Comparison of ENCODE assay signal across 30 mouse cellular contexts in the genomic region with DNA sequence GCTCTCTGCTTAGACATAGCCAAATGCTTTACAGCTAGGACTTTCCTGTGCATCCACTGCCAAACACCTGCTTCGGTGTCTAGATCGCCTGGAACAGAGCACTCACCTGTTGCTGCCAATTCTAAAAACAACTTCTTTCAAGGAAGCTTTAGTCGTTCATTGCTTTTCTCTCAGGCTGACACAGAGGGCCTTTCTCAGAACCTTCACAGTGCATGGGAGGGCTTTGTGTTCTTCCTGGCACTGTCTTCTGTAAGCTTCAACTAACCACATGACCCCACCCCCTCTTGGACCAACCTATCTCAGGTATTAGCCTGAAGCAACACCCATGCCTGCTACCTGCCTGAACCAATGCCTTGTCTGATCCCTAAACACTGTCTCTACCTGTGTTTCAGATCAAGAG. TPM values are rescaled to one million over a fixed set of nuclear protein-coding genes. Genes with fewer than 3 reads are reported as not detected.
DNase-seq lines count a peak whose midpoint lies in the region; ATAC-seq lines count a peak whose summit lies in the region.
"Had no signal": no experiment of that assay in that cellular context is flagged by ENCODE, and none has a peak within 500 bp of the region (broad histone marks: within the 10 kb centered on the region; RNA-seq: fewer than 3 reads in every experiment).

No protein-coding gene starts in this region.

- peak overlapping the region; percentile 13; the same call in 1 of the 2 replicates for H3K27ac ChIP-seq in embryonic facial prominence, embryonic 14.5 days (replicated peaks; ENCODE audit: low read depth, low read length)
- H3K27ac ChIP-seq: embryonic facial prominence, embryonic 12.5 days; gastrocnemius, adult 2 months; heart, embryonic 15.5 days; hindbrain, embryonic 14.5 days; hindbrain, postnatal 0 days had no signal

- DNase-seq in heart, adult 11 months, result peak; percentile 74
- DNase-seq in heart, postnatal 36 days, result no peak
- peak; percentile 25 for DNase-seq in R1 (ENCODE audit: low read depth, low spot score)
- DNase-seq in embryonic facial prominence, embryonic 14.5 days (ENCODE audit: low spot score), result peak; percentile 56
- DNase-seq in ovary, postnatal 14 days (ENCODE audit: low spot score), result no peak
- no peak for DNase-seq in left cerebral cortex, adult 8-10 months (ENCODE audit: low spot score in 2 of 2)
- DNase-seq: adrenal gland, adult 8-10 months; adrenal gland, postnatal 25 days; B cell, adult 2 months; cerebellum, adult 11-12 months; cerebellum, adult 8-10 months; cerebellum, postnatal 14 days; forebrain, postnatal 0 days; gastrocnemius, adult 2 months; gastrocnemius, postnatal 14 days; heart, adult 18-20 months; heart, postnatal 10 days; heart, postnatal 4 days; kidney, adult 11 months had no signal

- no peaks in the 10 kb centered on the region for H3K27me3 ChIP-seq in embryonic facial prominence, embryonic 14.5 days (replicated peaks; ENCODE audit: control insufficient read depth, insufficient read depth, low read length)
- H3K27me3 ChIP-seq: CH12.LX; embryonic facial prominence, embryonic 12.5 days; heart, embryonic 12.5 days; heart, embryonic 15.5 days; Patski had no signal

- peak; percentile 68 for ATAC-seq in embryonic facial prominence, embryonic 14.5 days (ENCODE audit: low read depth)
- ATAC-seq: activated CD4-positive, CD25-positive, alpha-beta regulatory T cell, adult 4 months; forebrain, embryonic 14.5 days; forebrain, postnatal 0 days; hindbrain, postnatal 0 days; inflammation-experienced regulatory T-cells, adult 6 months; Patski had no signal

- intact Hi-C loops in heart, postnatal 36 days (cut with DNase I), result no loop called here

- peaks cover 23% of the 10 kb centered on the region for H3K4me1 ChIP-seq in embryonic facial prominence, embryonic 14.5 days (ENCODE audit: control insufficient read depth, insufficient read depth, low read length)

- no peak overlapping the region for H3K9ac ChIP-seq in embryonic facial prominence, embryonic 14.5 days (ENCODE audit: low read depth, low read length)
- H3K9ac ChIP-seq: embryonic facial prominence, embryonic 12.5 days; forebrain, postnatal 0 days; heart, embryonic 12.5 days; heart, embryonic 15.5 days; hindbrain, embryonic 14.5 days had no signal

- H3K36me3 ChIP-seq in embryonic facial prominence, embryonic 14.5 days (ENCODE audit: control insufficient read depth, insufficient read depth, low read length), result peaks cover 17% of the 10 kb centered on the region
- H3K36me3 ChIP-seq: G1E; heart, embryonic 15.5 days had no signal

- WGBS in embryonic facial prominence, embryonic 14.5 days, result 73% methylated on average over 3 of the region's 3 CpGs

- peaks cover 4% of the 10 kb centered on the region; the same call in 1 of the 2 replicates for H3K9me3 ChIP-seq in embryonic facial prominence, embryonic 14.5 days (ENCODE audit: control insufficient read depth, low read length)
- H3K9me3 ChIP-seq: heart, embryonic 15.5 days had no signal

- H3K4me2 ChIP-seq in embryonic facial prominence, embryonic 14.5 days (ENCODE audit: low read depth, low read length), result no peak overlapping the region
- H3K4me2 ChIP-seq: embryonic facial prominence, embryonic 12.5 days; heart, embryonic 12.5 days; heart, embryonic 15.5 days; hindbrain, embryonic 14.5 days had no signal

- H3K4me3 ChIP-seq in embryonic facial prominence, embryonic 14.5 days (ENCODE audit: low read depth, low read length), result no peak overlapping the region
- H3K4me3 ChIP-seq: embryonic facial prominence, embryonic 12.5 days; gastrocnemius, adult 2 months; heart, embryonic 12.5 days; heart, embryonic 15.5 days had no signal

RNA-seq across cellular contexts. Expression of a gene that starts 15.0 kb away (rescaled TPM):
- total RNA-seq in heart, postnatal 36 days (2021), result 10 to 100 TPM in 1 of 2 experiments, 1 to 10 TPM in 1; 9.4 to 10.9 TPM
- polyA plus RNA-seq in embryonic facial prominence, embryonic 14.5 days (2014; fragmentation: Nextera tagmentation; extraction: Ambion mirVana), result 115 and 137 TPM in 2 replicates
- total RNA-seq in left cerebral cortex, adult 8-10 months (2022), result 10 to 100 TPM; 19.7 to 27.2 (median 22.5) TPM
- polyA plus RNA-seq: activated CD4-positive, CD25-positive, alpha-beta regulatory T cell, adult 4 months; G1E; inflammation-experienced regulatory T-cells, adult 6 months had no signal

Comparison
In these comparisons a context has a peak if more than half of its experiments do, and no peak if none do; other contexts are left out.
1. DNase-seq: peak in heart, adult 11 months (single experiment), R1 (single experiment) and embryonic facial prominence, embryonic 14.5 days (single experiment); none in heart, postnatal 36 days (0 of 2), ovary, postnatal 14 days (single experiment) and left cerebral cortex, adult 8-10 months (0 of 2).